Mouse (Mus musculus): Measurements from ENCODE around the gene Mroh8.
A peak's percentile ranks its signal among the peaks of the same experiment; 100 is the strongest.

Gene Mroh8

DNA sequence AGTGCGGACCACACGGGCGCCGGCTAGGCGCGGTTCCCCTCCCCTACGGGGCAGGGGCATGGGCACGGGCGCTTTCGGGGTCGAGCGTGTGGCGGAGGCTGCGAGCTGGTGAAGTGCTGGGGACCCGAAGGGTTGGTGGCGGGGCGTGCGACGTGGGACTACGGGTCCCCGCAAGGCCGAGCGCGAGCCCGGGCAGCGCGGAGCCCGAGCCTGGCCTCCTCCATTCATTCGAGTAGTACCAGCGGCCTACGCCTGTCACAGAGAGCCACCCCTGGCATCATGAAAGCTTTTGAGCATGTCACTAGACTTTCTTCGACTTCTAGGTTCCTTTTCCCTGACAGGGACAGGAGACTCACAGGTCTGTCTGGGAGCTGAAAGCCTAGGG, at the start of gene Mroh8:
TSS of gene Mroh8 (minus strand) at position 134 of the 385 bp plus-strand sequence.
- peak; percentile 89 for DNase-seq (ENCODE audit: low read depth, low spot score)

- no peak for DNase-seq (ENCODE audit: low read depth, low spot score)
These were observed 49.2 kb upstream of the Mroh8 start for GRCm38 (mm10) chr2:157328570-157328969.

DNA sequence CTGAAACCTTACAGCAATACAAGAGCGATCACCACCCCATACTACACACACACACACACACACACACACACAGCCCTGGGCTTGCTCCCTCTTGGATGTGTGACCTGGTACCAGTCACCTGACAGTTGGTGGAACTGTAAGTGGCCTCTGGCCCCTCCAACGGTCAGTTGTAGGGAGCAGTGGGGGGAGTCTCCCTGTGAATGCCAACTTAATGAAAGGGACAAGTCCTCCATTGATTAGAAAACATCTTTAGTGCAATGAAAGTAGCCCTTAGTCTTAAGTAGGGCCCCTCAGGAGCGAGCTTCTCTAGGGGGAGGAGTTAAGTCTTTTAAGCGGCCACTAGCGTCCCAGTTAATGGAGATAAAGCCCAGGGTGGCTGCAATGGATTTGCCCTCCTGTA, 48.8 kb upstream of the Mroh8 start:
- DNase-seq (ENCODE audit: low read depth, low spot score), result no peak

DNA sequence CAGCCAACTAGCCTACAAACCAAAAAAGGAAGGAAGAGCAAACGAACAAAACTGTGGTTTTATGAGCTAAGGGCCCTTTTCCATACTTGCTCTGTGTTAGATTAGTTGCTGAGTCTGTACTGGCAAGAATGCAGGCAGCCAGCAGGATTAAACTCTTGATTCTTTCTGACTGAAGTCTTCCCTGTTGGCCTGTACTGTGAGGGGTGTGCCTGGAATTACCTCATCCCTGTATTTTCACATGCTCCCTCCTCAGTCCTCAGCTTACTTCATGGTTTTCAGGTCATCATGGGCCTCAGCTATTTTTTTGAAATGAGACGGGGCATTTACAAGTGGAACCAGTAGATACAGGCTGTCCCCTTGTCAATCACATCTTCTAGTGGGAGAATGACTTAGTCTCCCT, 45.9 kb upstream of the Mroh8 start:
- no peak for DNase-seq (ENCODE audit: low read depth, low spot score)

GRCm38 (mm10) chr2:157322029-157322766, 42.8 kb upstream of the Mroh8 start:
- DNase-seq (ENCODE audit: low read depth, low spot score), result no peak

DNA sequence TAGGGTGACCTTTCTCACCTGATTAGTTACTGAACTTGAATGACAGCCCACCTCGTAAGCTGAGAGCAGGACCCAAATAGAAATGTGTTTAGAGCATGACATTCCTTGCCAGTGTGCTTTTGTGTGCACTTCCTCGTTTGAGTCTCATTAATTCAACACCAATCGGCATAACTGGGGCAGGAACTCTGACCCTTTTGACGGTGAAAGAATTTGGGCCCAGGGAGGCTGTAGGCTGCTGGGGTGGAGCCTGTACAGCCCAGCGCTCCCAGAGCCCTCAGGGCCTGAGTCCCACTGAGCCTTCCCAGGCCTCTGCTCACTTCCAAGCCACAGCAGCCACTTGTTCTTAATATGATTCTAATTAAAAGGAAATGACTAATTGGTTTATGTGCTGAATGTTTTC, 41.5 kb upstream of the Mroh8 start:
- DNase-seq (ENCODE audit: low read depth, low spot score), result no peak

DNA sequence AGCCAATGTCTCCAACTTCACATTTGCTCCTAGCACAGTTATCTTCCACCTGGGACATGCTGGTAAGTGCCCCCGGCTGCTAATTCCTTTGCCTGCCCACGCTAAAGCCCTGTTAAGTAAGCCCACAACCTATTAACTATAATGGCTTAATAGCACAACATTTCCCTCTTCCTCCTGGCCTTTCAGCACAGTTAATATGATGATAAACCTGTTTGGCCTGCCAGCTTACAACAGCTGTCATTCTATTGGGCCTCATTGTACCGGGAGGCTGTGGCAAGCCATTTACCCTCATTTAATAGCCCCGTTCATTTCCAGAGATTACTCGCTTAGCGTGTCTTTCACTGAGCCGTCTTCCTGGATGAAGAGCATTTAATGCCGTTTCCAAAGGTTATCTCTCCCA, 40.8 kb upstream of the Mroh8 start:
- no peak for DNase-seq (ENCODE audit: low read depth, low spot score)

- DNase-seq (ENCODE audit: low read depth, low spot score), result no peak
These were observed 37.9 kb upstream of the Mroh8 start for GRCm38 (mm10) chr2:157317220-157317619.

DNA sequence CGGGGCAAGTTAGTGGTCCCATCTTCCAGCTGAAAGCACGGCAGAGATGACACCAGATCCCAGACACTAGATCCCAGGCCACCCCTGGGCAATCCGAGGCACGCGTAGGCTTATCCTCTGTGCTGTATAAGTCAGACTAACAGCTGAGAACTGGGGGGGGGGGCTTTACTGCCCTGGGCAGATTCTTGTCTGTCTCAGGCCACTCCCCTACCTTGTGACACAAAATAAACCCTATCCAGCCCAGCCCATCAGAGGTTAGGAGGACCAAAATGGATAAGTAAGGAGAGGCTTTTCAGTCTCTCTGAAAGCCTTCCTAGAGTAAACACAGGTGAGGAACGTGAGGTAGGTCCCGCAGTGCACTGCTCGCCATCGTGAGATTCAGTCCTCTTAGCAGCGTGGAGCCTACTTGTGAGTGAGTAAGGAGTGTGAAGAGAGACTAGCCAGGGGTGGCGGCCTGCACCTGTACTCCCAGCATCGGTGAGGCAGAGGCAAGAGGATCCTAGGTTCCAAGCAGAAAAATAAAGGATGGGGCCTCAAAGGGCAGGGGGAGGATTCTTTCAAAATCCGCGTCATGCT, 37.1 kb upstream of the Mroh8 start:
- DNase-seq (ENCODE audit: low read depth, low spot score), result no peak

GRCm38 (mm10) chr2:157315486-157315885, 36.1 kb upstream of the Mroh8 start:
- DNase-seq (ENCODE audit: low read depth, low spot score), result no peak

- DNase-seq (ENCODE audit: low read depth, low spot score), result peak; percentile 50
These were observed 35.0 kb upstream of the Mroh8 start for GRCm38 (mm10) chr2:157314310-157314709.

- peak; percentile 47 for DNase-seq (ENCODE audit: low read depth, low spot score)
These were observed 34.4 kb upstream of the Mroh8 start for GRCm38 (mm10) chr2:157313718-157314117.

- DNase-seq (ENCODE audit: low read depth, low spot score), result no peak
These were observed 31.8 kb upstream of the Mroh8 start for GRCm38 (mm10) chr2:157310963-157311637.

- DNase-seq (ENCODE audit: low read depth, low spot score), result no peak
These were observed 30.3 kb upstream of the Mroh8 start for GRCm38 (mm10) chr2:157309611-157310010.

GRCm38 (mm10) chr2:157308273-157308917, 29.0 kb upstream of the Mroh8 start:
- DNase-seq (ENCODE audit: low read depth, low spot score), result no peak

DNA sequence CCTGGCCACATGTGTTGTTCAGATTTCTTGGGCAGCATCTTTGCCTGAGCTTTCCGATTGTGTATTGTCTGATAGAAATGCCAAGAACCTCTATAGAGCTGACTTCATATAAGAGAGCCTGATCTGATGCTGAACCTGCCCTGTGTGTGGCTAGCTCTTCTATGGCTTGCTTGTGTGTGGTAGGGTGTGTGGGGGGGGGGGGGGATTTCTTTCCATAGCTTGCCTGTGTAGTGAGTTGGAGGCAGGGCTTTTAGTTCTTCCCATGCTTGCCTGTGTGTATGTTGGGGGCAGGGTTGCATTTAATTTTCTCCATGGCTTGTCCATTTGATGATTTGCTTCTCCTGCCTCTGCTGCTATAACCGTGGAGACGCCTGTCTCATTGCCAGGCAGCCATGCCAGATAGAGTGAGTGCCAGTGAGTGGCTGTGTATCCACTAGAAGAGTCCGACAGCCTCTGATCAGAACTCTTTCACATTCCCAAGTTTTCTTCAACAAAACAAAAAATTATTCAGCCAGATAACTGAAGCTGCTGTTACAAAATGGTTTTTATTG, 28.4 kb upstream of the Mroh8 start:
- no peak for DNase-seq (ENCODE audit: low read depth, low spot score)

DNA sequence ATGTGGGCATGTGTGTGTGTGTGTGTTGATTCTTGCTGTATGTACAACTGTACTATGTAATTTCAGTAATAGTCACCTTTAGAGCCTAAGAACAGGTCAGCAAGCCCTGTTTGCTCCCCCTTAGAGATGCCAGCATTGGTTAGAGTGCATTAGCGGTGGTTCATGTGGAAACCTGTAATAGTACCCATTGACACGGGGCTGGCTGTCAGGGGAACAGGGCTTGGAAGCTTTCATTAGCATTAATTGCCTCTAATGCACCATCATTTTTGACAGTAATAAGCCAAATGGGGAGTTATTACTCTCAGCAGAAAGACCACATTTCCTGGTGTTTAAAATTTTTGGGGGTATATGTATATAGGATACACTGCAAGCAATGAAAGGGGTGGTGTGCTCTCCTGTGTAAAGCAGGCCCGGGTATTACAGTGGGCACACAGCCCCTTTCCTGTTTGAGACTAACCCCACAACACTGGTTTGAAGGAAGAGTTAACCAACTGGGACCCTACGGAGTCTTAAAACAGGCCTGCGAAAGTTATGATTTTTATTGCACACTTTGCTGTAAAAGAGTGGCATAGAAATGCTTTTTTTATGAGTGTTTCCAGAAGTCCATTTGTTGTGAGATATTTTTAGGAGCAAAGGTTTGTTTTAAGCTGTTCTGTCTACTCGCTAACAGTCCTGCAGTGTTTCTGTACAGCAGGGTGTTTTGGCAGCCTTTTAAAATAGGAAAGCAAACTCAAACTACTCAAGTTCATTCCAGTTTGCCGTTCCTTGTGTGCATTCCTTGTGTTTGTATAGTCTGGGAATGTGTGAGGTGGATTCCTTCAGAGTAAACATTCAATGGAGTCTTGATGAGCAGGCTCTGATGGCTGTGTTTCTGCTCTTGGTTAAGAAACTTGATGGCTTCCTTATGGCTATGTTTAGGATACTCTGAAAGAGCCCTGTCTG, 27.0 kb upstream of the Mroh8 start:
- peak; percentile 43 for DNase-seq (ENCODE audit: low read depth, low spot score)

DNA sequence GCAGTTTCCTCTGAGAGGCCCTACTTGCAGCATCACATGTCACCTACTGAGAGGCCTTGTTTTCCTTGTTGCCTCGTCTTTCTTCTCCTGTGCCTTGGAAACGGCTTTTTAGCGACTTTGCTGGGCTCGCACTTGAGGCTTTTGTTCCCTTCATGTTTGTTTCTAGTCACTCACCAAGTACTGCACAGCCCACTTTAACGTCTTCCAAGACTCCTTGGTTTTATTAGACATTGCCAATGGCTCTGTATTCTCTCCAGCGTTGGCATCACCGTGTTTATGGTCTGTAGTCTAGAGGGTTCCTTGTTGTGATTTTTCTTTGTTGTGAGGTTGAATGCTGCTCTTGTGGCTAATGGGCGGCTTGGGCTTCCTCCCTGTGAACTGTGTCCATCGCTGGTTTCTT, 23.7 kb upstream of the Mroh8 start:
- no peak for DNase-seq (ENCODE audit: low read depth, low spot score)

GRCm38 (mm10) chr2:157300051-157300450, 20.7 kb upstream of the Mroh8 start:
- no peak for DNase-seq (ENCODE audit: low read depth, low spot score)

GRCm38 (mm10) chr2:157296105-157296689, 16.8 kb upstream of the Mroh8 start:
- no peak for DNase-seq (ENCODE audit: low read depth, low spot score)

GRCm38 (mm10) chr2:157292093-157292492, 12.7 kb upstream of the Mroh8 start:
- DNase-seq (ENCODE audit: low read depth, low spot score), result peak; percentile 77

All from brain, adult 2 months (tissue).